Mouse (Mus musculus) liver, embryonic 12.5 days (tissue): ENCODE data around the gene Gpc2. TPM values are rescaled to one million over a fixed set of nuclear protein-coding genes. Genes with fewer than 3 reads are reported as not detected.
A peak's percentile ranks its signal among the peaks of the same experiment; 100 is the strongest.

Experiments used
- ATAC-seq: fragments of 200-750 bp; cut with Nextera tagmentation; 2 replicates; pipeline ENCODE4 v1.8.0; 2017; ENCODE audit warnings: moderate number of reproducible peaks, mild to moderate bottlenecking, moderate library complexity
- H3K27ac ChIP-seq: fragments of 300-500 bp; sonication (generic); 2 replicates; pipeline ENCODE4 v1.5.1; 2016; ENCODE audit warnings: mild to moderate bottlenecking
- H3K27me3 ChIP-seq: fragments of 300-500 bp; sonication (generic); replicated peaks from 2 replicates; pipeline ENCODE4 v1.6.1; 2016; ENCODE audit warnings: mild to moderate bottlenecking, moderate library complexity
- H3K36me3 ChIP-seq: fragments of 300-500 bp; sonication (generic); 2 replicates; pipeline ENCODE4 v1.6.1; 2016; ENCODE audit warnings: mild to moderate bottlenecking, moderate library complexity
- H3K4me1 ChIP-seq: fragments of 300-500 bp; sonication (generic); 2 replicates; pipeline ENCODE4 v1.6.1; 2016
- H3K4me2 ChIP-seq: fragments of 300-500 bp; sonication (generic); 2 replicates; pipeline ENCODE4 v1.6.1; 2016; ENCODE audit warnings: mild to moderate bottlenecking, moderate library complexity
- H3K4me3 ChIP-seq: fragments of 300-500 bp; sonication (generic); 2 replicates; pipeline ENCODE4 v1.5.1; 2016; ENCODE audit warnings: mild to moderate bottlenecking, moderate library complexity
- H3K9ac ChIP-seq: fragments of 300-500 bp; sonication (generic); 2 replicates; pipeline ENCODE4 v1.6.1; 2016; ENCODE audit warnings: mild to moderate bottlenecking, moderate library complexity
- H3K9me3 ChIP-seq: fragments of 300-500 bp; sonication (generic); replicated peaks from 2 replicates; pipeline ENCODE4 v1.6.1; 2016; ENCODE audit warnings: mild to moderate bottlenecking, moderate library complexity
- WGBS: fragments of 180-500 bp; shearing (Covaris S2); methylation state at CpG from one replicate; pipeline ENCODE4 v1.1.7; 2016; ENCODE audit not compliant: insufficient replicate concordance; 5-methylcytosine and 5-hydroxymethylcytosine counted together
- polyA plus RNA-seq: library from polyadenylated mRNA; unstranded; fragments of >200 nt; fragmentation: Nextera tagmentation; extraction: Ambion mirVana; gene quantifications from 2 replicates; pipeline ENCODE4 v1.2.1, GENCODE M21; 2016

Gene Gpc2
- polyA plus RNA-seq, 1 experiment from 2014 or later: 2.4 TPM

DNA sequence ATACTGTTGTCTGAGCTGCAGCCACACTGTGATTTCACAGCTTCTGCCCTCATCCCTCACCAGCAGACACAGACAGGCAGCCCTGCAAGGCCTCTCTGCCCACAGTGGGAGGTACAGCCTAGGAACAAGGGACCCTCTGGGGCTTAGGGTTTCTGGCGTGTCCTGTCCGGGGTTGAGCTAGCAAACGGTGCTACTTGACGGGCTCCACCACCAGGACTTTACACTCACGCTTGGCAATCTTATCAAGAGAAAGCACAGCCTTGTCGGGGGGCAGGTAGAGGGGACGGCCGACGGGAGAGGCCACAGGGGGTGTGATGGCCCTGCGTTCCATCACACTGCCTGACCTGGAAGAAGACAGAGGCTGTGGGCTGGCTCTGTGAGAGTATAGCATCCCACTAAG, 19.8 kb downstream of the Gpc2 start:
- no peak for ATAC-seq
- Histone ChIP-seq H3K9me3 (no peaks in the 10 kb centered on the region), H3K4me3 (peak overlapping the region; percentile 89), H3K4me1 (peaks cover 88% of the 10 kb centered on the region), H3K9ac (peak overlapping the region; percentile 45), H3K36me3 (peaks cover 50% of the 10 kb centered on the region), H3K27me3 (no peaks in the 10 kb centered on the region), H3K4me2 (peak overlapping the region; percentile 95), H3K27ac (peak overlapping the region; percentile 85; the same call in 1 of the 2 replicates)
- 19% methylated on average over 10 of the region's 10 CpGs for WGBS

DNA sequence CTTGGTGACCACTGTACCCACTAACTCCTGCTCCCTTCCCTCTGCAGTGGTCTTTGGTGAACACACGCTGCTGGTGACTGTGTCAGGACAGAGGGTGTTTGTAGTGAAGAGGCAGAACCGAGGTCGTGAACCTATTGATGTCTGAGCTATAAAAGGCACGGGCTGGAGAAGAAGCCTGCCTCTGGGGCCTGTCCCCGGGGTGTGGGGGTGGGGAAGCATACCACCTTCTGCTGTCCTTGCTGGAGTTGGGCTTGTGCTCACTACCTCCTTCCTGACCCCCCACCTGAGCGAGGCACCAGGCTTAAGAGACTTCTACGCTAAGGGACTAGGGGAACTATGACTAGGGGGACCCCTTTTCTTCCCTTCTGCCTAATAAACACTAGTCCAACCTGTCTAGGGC, 20.8 kb downstream of the Gpc2 start:
- Histone ChIP-seq H3K9me3 (no peaks in the 10 kb centered on the region), H3K27me3 (no peaks in the 10 kb centered on the region), H3K4me2 (no peak overlapping the region; the same call in 1 of the 2 replicates), H3K4me1 (peaks cover 85% of the 10 kb centered on the region), H3K4me3 (no peak overlapping the region), H3K9ac (no peak overlapping the region), H3K27ac (no peak overlapping the region), H3K36me3 (peaks cover 50% of the 10 kb centered on the region)
- ATAC-seq: no peak
- WGBS: 77% methylated on average over 7 of the region's 7 CpGs

DNA sequence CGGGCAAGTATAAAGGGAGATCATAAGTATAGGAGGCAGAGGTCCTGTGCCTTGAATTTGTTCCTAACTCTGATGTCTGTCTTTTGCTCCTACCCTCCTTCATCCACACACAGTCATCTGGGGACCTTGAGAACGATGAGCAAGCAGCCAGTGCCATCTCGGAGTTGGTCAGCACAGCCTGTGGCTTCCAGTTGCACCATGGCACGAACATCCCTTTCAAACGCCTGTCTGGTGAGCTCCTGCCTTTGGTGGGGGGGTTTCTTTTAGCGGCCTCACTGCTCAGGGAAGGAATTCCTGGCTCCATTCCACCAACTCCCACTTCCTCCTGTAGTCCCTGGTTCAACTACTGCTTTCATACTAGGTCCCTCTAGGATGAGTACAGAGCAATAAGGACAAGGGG, 21.3 kb downstream of the Gpc2 start:
- no peaks in the 10 kb centered on the region for H3K27me3 ChIP-seq
- 74% methylated on average over 6 of the region's 6 CpGs for WGBS
- no peak overlapping the region for H3K4me3 ChIP-seq
- ATAC-seq: no peak
- H3K4me2 ChIP-seq: no peak overlapping the region
- H3K36me3 ChIP-seq: peaks cover 50% of the 10 kb centered on the region
- no peaks in the 10 kb centered on the region for H3K9me3 ChIP-seq
- peaks cover 85% of the 10 kb centered on the region for H3K4me1 ChIP-seq
- H3K27ac ChIP-seq: no peak overlapping the region
- H3K9ac ChIP-seq: no peak overlapping the region

GRCm38 (mm10) chr5:138258078-138258477, 21.7 kb downstream of the Gpc2 start:
- Histone ChIP-seq H3K36me3 (peaks cover 50% of the 10 kb centered on the region), H3K9ac (no peak overlapping the region), H3K27me3 (no peaks in the 10 kb centered on the region), H3K9me3 (no peaks in the 10 kb centered on the region), H3K4me1 (peaks cover 81% of the 10 kb centered on the region), H3K4me3 (no peak overlapping the region), H3K27ac (no peak overlapping the region), H3K4me2 (no peak overlapping the region)
- WGBS: 47% methylated on average over 3 of the region's 3 CpGs
- no peak for ATAC-seq

GRCm38 (mm10) chr5:138257585-138257978, 22.2 kb downstream of the Gpc2 start:
- Histone ChIP-seq H3K4me2 (no peak overlapping the region), H3K36me3 (peaks cover 50% of the 10 kb centered on the region), H3K4me3 (no peak overlapping the region), H3K9ac (no peak overlapping the region), H3K27ac (peak overlapping the region; percentile 45; the same call in 1 of the 2 replicates), H3K9me3 (no peaks in the 10 kb centered on the region), H3K4me1 (peaks cover 76% of the 10 kb centered on the region), H3K27me3 (no peaks in the 10 kb centered on the region)
- WGBS: 79% methylated on average over 4 of the region's 4 CpGs
- ATAC-seq: no peak

DNA sequence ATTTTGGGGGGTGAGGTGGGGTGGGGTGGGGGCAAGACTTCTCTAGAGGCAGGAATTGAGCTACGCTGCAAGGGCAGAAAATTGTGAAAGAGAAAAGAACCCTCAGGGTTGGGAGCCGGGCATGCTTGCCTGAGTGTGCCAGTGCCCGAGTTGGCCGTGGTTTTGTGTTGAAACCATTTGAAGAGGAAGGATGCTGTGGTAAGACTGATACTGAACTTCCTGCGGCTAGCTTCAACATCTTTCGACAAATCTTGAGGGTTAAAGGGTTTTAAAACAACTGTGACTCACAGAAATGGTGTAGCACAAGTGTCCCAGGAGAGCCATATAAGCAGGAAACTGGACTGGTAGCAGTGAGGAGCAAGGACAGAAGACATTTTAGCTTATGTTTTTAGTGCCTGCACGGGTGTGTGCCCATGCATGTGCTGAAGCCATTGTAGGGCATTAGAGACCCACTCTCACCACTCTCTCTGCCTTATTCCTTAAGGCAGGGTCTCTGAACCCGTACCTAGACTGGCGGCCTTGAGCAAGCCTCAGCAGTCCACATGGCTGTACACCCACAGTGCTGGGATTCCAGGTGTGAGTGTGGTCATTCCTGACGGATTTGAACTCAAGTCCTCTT, 22.7 kb downstream of the Gpc2 start:
- Histone ChIP-seq H3K4me1 (peaks cover 71% of the 10 kb centered on the region), H3K4me2 (peak overlapping the region; percentile 89), H3K36me3 (peaks cover 49% of the 10 kb centered on the region), H3K27ac (peak overlapping the region; percentile 45; the same call in 1 of the 2 replicates), H3K4me3 (no peak overlapping the region), H3K9ac (no peak overlapping the region), H3K27me3 (no peaks in the 10 kb centered on the region), H3K9me3 (no peaks in the 10 kb centered on the region)
- ATAC-seq: no peak
- WGBS: 34% methylated on average over 10 of the region's 10 CpGs

DNA sequence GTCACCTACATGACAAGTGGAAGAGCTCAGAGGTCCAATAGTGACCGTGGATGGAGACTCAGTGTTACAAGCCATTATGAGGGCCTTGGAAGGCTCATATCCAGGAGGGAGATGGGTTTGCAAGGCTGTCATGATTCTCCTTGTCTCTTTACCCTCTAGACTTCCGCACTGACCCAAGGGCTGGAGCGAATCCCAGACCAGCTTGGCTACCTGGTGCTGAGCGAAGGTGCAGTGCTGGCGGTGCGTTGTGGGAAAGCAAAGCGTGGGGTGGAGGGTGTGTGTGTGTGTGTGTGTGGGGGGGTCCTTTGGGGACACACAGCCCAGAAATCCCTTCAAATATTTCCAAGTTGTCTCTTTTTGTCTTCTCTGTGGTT, 23.7 kb downstream of the Gpc2 start:
- no peak; the same call in 1 of the 2 replicates for ATAC-seq
- Histone ChIP-seq H3K9ac (peak overlapping the region; percentile 70), H3K27ac (peak overlapping the region; percentile 81), H3K27me3 (no peaks in the 10 kb centered on the region), H3K4me3 (peak overlapping the region; percentile 77), H3K36me3 (peaks cover 39% of the 10 kb centered on the region), H3K4me2 (peak overlapping the region; percentile 89), H3K9me3 (no peaks in the 10 kb centered on the region), H3K4me1 (peaks cover 61% of the 10 kb centered on the region)
- WGBS: 10% methylated on average over 7 of the region's 7 CpGs

DNA sequence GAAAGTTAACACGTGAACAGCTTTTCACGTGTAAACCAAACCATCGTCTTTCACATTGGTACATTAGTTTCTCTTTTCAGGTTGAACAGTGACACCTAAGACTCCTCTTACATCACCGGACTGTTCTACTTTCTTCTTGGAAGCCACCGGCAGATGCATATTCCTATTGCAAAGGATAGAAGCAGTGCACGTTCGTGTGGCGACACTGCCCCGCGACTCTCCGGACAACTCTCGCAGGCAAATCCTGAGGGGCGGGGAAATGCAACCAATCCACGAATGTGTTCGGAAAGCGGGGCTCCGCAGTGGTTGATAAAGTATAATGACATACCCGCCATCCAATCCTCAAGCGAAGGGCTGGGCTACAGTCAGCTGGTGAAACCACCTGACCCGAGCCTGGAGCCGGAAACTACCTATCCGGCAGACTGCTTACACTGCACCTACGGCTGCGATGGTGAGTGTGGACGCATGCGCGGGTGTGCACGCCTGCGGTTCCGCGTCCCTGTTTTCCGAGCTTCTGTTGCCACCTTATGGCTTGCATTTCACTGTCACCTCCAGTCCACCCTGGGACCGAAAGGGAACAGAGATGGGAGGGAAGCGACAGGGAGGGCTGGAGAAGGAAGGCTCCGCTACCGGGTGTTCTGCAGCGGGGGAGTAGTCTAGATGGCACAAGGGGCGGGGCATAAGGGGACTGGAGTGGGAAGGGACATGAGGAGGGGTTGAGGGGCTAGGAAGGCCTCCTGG, 24.3 kb downstream of the Gpc2 start, which contains the start of gene Lamtor4:
Gene Lamtor4, plus strand, starts transcription at position 130 of the 741 bp plus-strand sequence.
- no peaks in the 10 kb centered on the region for H3K9me3 ChIP-seq
- WGBS: under 1% methylated on average over 38 of the region's 38 CpGs

GRCm38 (mm10) chr5:138253061-138253460, 26.7 kb downstream of the Gpc2 start:
- no peak for ATAC-seq
- H3K4me3 ChIP-seq: no peak overlapping the region
- peaks cover 8% of the 10 kb centered on the region for H3K36me3 ChIP-seq
- H3K9me3 ChIP-seq: no peaks in the 10 kb centered on the region
- no peak overlapping the region for H3K9ac ChIP-seq
- H3K27ac ChIP-seq: no peak overlapping the region
- H3K4me2 ChIP-seq: no peak overlapping the region
- H3K27me3 ChIP-seq: no peaks in the 10 kb centered on the region
- 78% methylated on average over 3 of the region's 3 CpGs for WGBS
- H3K4me1 ChIP-seq: peaks cover 31% of the 10 kb centered on the region

More for the DNA sequence above, 24.3 kb downstream of the Gpc2 start, which contains the start of gene Lamtor4:
- Histone ChIP-seq H3K36me3 (peaks cover 33% of the 10 kb centered on the region), H3K4me2 (peak within 1 kb of the TSS; percentile 89), H3K4me3 (peak within 1 kb of the TSS; percentile 77), H3K9ac (peak within 1 kb of the TSS; percentile 70), H3K27ac (peak within 1 kb of the TSS; percentile 81), H3K4me1 (peaks cover 56% of the 10 kb centered on the region), H3K27me3 (no peaks in the 10 kb centered on the region)
- ATAC-seq: peak; percentile 99

DNA sequence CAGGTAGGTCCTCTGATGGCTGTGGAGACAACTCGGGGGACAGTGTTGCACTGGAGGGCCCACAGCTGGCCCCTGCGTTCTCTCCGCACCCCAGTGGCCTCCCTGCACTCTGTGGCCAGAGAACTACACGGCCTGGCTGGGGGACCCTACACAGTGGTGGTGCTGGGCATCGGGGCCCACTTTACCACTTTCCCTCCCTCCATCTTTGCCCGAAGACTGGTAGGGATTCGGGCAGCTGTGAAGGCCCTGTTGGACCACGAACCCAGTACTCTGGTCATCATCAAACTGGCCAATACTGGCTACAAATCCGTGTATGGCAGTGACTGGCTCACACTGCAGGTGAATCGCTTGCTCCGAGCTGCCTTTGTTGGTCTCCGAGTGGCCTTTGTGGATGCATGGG, 28.7 kb downstream of the Gpc2 start:
- no peak for ATAC-seq
- Histone ChIP-seq H3K36me3 (no peaks in the 10 kb centered on the region), H3K4me2 (no peak overlapping the region), H3K9ac (no peak overlapping the region), H3K4me3 (no peak overlapping the region), H3K4me1 (peaks cover 12% of the 10 kb centered on the region), H3K27me3 (no peaks in the 10 kb centered on the region), H3K27ac (no peak overlapping the region), H3K9me3 (no peaks in the 10 kb centered on the region)
- 72% methylated on average over 12 of the region's 12 CpGs for WGBS

DNA sequence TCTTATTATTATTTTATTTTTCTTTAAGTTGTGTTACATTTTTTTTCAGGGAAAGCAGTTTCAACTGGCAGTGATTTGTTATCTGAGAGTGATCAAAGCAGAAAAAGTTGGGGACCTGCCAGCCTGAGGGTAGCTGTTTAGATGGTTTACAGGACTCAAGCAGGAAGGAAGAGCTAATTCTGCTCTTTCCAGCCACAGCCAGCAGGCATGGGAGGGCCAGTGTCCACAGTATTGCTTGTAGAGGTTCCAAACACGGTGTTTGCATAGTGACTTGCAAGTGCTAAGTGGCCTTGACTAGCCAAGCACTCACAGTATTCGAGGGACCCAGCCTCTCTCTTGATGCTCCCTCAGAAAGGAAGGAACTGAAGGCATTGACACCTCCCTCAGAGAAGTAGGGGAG, 38.3 kb downstream of the Gpc2 start:
- H3K9me3 ChIP-seq: no peaks in the 10 kb centered on the region
- H3K4me3 ChIP-seq: no peak overlapping the region
- 7% methylated on average over 2 of the region's 2 CpGs for WGBS

GRCm38 (mm10) chr5:138234224-138234623, 45.6 kb downstream of the Gpc2 start:
- Histone ChIP-seq H3K36me3 (no peaks in the 10 kb centered on the region), H3K9me3 (no peaks in the 10 kb centered on the region), H3K4me1 (no peaks in the 10 kb centered on the region), H3K27me3 (no peaks in the 10 kb centered on the region), H3K9ac (no peak overlapping the region), H3K4me2 (no peak overlapping the region), H3K27ac (no peak overlapping the region), H3K4me3 (no peak overlapping the region)
- ATAC-seq: no peak

More for the DNA sequence above, 38.3 kb downstream of the Gpc2 start:
- no peaks in the 10 kb centered on the region for H3K27me3 ChIP-seq
- no peak for ATAC-seq
- H3K4me1 ChIP-seq: no peaks in the 10 kb centered on the region
- no peak overlapping the region for H3K9ac ChIP-seq
- H3K36me3 ChIP-seq: no peaks in the 10 kb centered on the region
- H3K27ac ChIP-seq: no peak overlapping the region
- no peak overlapping the region for H3K4me2 ChIP-seq
